Comparison of ENCODE assay signal across 8 mouse cellular contexts in the genomic region with DNA sequence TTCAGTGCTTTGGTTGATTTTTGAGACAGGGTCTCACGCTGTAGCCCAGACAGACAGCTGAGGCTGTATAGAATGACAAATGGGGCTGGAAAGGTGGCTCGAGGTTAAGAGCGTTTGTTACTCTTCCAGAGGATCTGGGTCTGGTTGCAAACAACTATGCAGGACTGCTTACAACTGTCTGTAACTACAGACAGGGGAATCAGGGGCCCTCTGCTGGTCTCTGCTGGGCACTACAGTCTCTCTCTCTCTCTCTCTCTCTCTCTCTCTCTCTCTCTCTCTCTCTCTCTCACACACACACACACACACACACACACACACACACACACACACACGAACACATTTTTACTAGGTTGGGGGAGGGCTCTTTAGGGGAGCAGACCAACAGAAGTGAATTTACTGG. TPM values are rescaled to one million over a fixed set of nuclear protein-coding genes. Genes with fewer than 3 reads are reported as not detected.
A peak's percentile ranks its signal among the peaks of the same experiment; 100 is the strongest.
DNase-seq lines count a peak whose midpoint lies in the region; ATAC-seq and TF ChIP-seq lines count a peak whose summit lies in the region.

No protein-coding gene starts in this region.

- no peak overlapping the region for H3K4me3 ChIP-seq in layer of hippocampus, adult 2 months
- no peak overlapping the region for H3K4me3 ChIP-seq in E14TG2a.4 (replicated peaks; ENCODE audit: low read length)
- no peak overlapping the region for H3K4me3 ChIP-seq in embryonic facial prominence, embryonic 11.5 days (ENCODE audit: low read depth, low read length)
- H3K4me3 ChIP-seq in liver, embryonic 15.5 days (replicated peaks): no peak overlapping the region

- peaks cover 29% of the 10 kb centered on the region for H3K4me1 ChIP-seq in E14TG2a.4 (replicated peaks; ENCODE audit: low read depth, low read length)
- no peaks in the 10 kb centered on the region for H3K4me1 ChIP-seq in embryonic facial prominence, embryonic 11.5 days (ENCODE audit: control insufficient read depth, insufficient read depth, low read length)
- H3K4me1 ChIP-seq in liver, embryonic 15.5 days (replicated peaks): peaks cover 34% of the 10 kb centered on the region

- H3K9me3 ChIP-seq in E14TG2a.4 (ENCODE audit: low read length): no peaks in the 10 kb centered on the region
- H3K9me3 ChIP-seq in embryonic facial prominence, embryonic 11.5 days (replicated peaks; ENCODE audit: control insufficient read depth, low read length): no peaks in the 10 kb centered on the region
- H3K9me3 ChIP-seq in liver, embryonic 15.5 days (replicated peaks): no peaks in the 10 kb centered on the region

- peak in 1 of 2 experiments; percentile 54 for DNase-seq in layer of hippocampus, adult 2 months (ENCODE audit: low spot score in 2 of 2)
- DNase-seq in layer of hippocampus, adult 8-10 months (ENCODE audit: low spot score in 2 of 2): no peak
- peak; percentile 48 for DNase-seq in adrenal gland, adult 2 months
- DNase-seq in embryonic facial prominence, embryonic 11.5 days (ENCODE audit: low spot score): peak; percentile 72
- peak; percentile 62 for DNase-seq in right cerebral cortex, postnatal 14 days
- no peak for DNase-seq in urinary bladder, postnatal 4 days (ENCODE audit: low spot score in 2 of 2)

- 8% methylated on average over 4 of the region's 4 CpGs for WGBS in embryonic facial prominence, embryonic 11.5 days
- 3% methylated on average over 4 of the region's 4 CpGs for WGBS in liver, embryonic 15.5 days (ENCODE audit: insufficient replicate concordance)

- no peak for ATAC-seq in embryonic facial prominence, embryonic 11.5 days (replicated peaks; ENCODE audit: insufficient number of reproducible peaks, low FRiP score, low TSS enrichment, low read depth)
- no peak for ATAC-seq in liver, embryonic 15.5 days (ENCODE audit: insufficient read depth)

- H3K4me2 ChIP-seq in embryonic facial prominence, embryonic 11.5 days (ENCODE audit: low read depth, low read length): no peak overlapping the region
- peak overlapping the region; percentile 93; the same call in 1 of the 2 replicates for H3K4me2 ChIP-seq in liver, embryonic 15.5 days

- peaks cover 25% of the 10 kb centered on the region for H3K36me3 ChIP-seq in E14TG2a.4 (ENCODE audit: insufficient read depth, low read length)
- no peaks in the 10 kb centered on the region; the same call in 1 of the 2 replicates for H3K36me3 ChIP-seq in embryonic facial prominence, embryonic 11.5 days (replicated peaks; ENCODE audit: control insufficient read depth, insufficient read depth, low read depth, low read length)
- peaks cover 21% of the 10 kb centered on the region for H3K36me3 ChIP-seq in liver, embryonic 15.5 days (replicated peaks)

- no peak overlapping the region for H3K9ac ChIP-seq in embryonic facial prominence, embryonic 11.5 days (replicated peaks; ENCODE audit: low read length)
- H3K9ac ChIP-seq in liver, embryonic 15.5 days: no peak overlapping the region

- H3K27ac ChIP-seq in layer of hippocampus, adult 2 months: no peak overlapping the region
- H3K27ac ChIP-seq in embryonic facial prominence, embryonic 11.5 days (replicated peaks; ENCODE audit: low read depth, low read length): no peak overlapping the region
- no peak overlapping the region for H3K27ac ChIP-seq in liver, embryonic 15.5 days (replicated peaks)

- peaks cover 9% of the 10 kb centered on the region for H3K27me3 ChIP-seq in E14TG2a.4 (ENCODE audit: insufficient read depth, low read length)
- no peaks in the 10 kb centered on the region; the same call in 1 of the 2 replicates for H3K27me3 ChIP-seq in embryonic facial prominence, embryonic 11.5 days (ENCODE audit: control insufficient read depth, insufficient read depth, low read length)
- peaks cover 4% of the 10 kb centered on the region; the same call in 1 of the 2 replicates for H3K27me3 ChIP-seq in liver, embryonic 15.5 days

- TF ChIP-seq CTCF in layer of hippocampus, adult 2 months (conservative IDR thresholded peaks at IDR 0.05): peak; percentile 70
- peak; percentile 39; the same call in 1 of the 2 replicates for TF ChIP-seq CTCF in E14TG2a.4 (conservative IDR thresholded peaks at IDR 0.05; ENCODE audit: low read length)

RNA-seq across cellular contexts. Expression of gene Fadd, which starts 1.4 kb away (rescaled TPM):
- total RNA-seq in layer of hippocampus, adult 2 months (2021): 1 to 10 TPM; 1.9 to 2.3 TPM
- total RNA-seq in layer of hippocampus, adult 8-10 months (2022): 1 to 10 TPM; 1.9 to 3.4 (median 2.8) TPM
- 10 to 100 TPM in 1 of 2 experiments, 1 to 10 TPM in 1; 8.8 to 14.8 TPM for total RNA-seq in adrenal gland, adult 2 months (2021)
- polyA plus RNA-seq in adrenal gland, adult 2 months (2012; rRNA removed): 13.4 and 13.9 TPM in 2 replicates
- 10.6 and 11.2 TPM in 2 replicates for polyA plus RNA-seq in embryonic facial prominence, embryonic 11.5 days (2014; fragmentation: Nextera tagmentation; extraction: Ambion mirVana)
- 4.4 and 4.5 TPM in 2 replicates for polyA plus RNA-seq in liver, embryonic 15.5 days (2015; fragmentation: Nextera tagmentation; extraction: Ambion mirVana)

RNA-seq across cellular contexts. Expression of gene Ppfia1, which starts 30.1 kb away (rescaled TPM):
- 10 to 100 TPM; 38.2 to 43.0 TPM for total RNA-seq in layer of hippocampus, adult 2 months (2021)
- total RNA-seq in layer of hippocampus, adult 8-10 months (2022): 10 to 100 TPM; 37.1 to 43.4 (median 40.3) TPM
- 10 to 100 TPM; 39.1 to 59.2 TPM for total RNA-seq in adrenal gland, adult 2 months (2021)
- 29.1 and 37.1 TPM in 2 replicates for polyA plus RNA-seq in adrenal gland, adult 2 months (2012; rRNA removed)
- polyA plus RNA-seq in embryonic facial prominence, embryonic 11.5 days (2014; fragmentation: Nextera tagmentation; extraction: Ambion mirVana): 37.9 and 41.3 TPM in 2 replicates
- polyA plus RNA-seq in liver, embryonic 15.5 days (2015; fragmentation: Nextera tagmentation; extraction: Ambion mirVana): 12.3 and 12.6 TPM in 2 replicates

Comparison
In these comparisons a context has a peak if more than half of its experiments do, and no peak if none do; other contexts are left out.
1. DNase-seq: peak in adrenal gland, adult 2 months (single experiment), embryonic facial prominence, embryonic 11.5 days (single experiment) and right cerebral cortex, postnatal 14 days (single experiment); none in layer of hippocampus, adult 8-10 months (0 of 2) and urinary bladder, postnatal 4 days (0 of 2).